Mouse (Mus musculus): ENCODE measurements around the gene Osbp2. TPM values are rescaled to one million over a fixed set of nuclear protein-coding genes. Genes with fewer than 3 reads are reported as not detected.

The Osbp2 gene
- polyA plus RNA-seq, 1 experiment: 1.5 TPM

DNA sequence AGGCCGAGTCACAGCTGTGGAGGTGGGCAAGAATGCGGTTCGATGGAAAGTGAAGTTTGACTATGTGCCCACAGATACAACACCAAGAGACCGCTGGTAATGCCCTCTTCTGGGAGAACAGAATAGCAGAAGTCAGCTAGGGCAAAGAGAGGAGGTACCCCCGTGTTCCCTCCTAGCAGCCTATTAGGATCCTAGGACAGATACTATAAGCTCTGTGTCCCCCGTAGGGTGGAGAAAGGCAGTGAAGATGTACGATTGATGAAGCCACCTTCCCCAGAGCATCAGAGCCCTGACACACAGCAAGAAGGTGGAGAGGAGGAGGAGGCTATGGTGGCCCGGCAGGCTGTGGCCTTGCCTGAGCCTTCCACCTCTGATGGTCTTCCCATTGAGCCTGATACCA lies 178.3 kb downstream of the Osbp2 start:
- no peak overlapping the region for H3K27ac ChIP-seq (ENCODE audit: insufficient read depth, low read length)
- no peak overlapping the region for H3K9ac ChIP-seq (ENCODE audit: low read depth, poor library complexity, severe bottlenecking)
- no peak for TF ChIP-seq EP300 (IDR thresholded peaks at IDR 0.05; ENCODE audit: insufficient read depth, low read depth, low read length)
- no peaks in the 10 kb centered on the region for H3K9me3 ChIP-seq (replicated peaks; ENCODE audit: control insufficient read depth, insufficient read depth, low read length, poor library complexity, severe bottlenecking)
- H3K36me3 ChIP-seq (ENCODE audit: control insufficient read depth, insufficient read depth, low read length, poor library complexity, severe bottlenecking): peaks cover 81% of the 10 kb centered on the region
- H3K27me3 ChIP-seq (ENCODE audit: control insufficient read depth, insufficient read depth, low read length, poor library complexity, severe bottlenecking): no peaks in the 10 kb centered on the region
- H3K4me3 ChIP-seq (ENCODE audit: low read depth, low read length): no peak overlapping the region
- H3K4me1 ChIP-seq (ENCODE audit: control insufficient read depth, insufficient read depth, low read length): no peaks in the 10 kb centered on the region

- H3K4me3 ChIP-seq (ENCODE audit: low read depth, low read length): no peak overlapping the region
- no peaks in the 10 kb centered on the region for H3K27me3 ChIP-seq (ENCODE audit: control insufficient read depth, insufficient read depth, low read length, poor library complexity, severe bottlenecking)
- H3K27ac ChIP-seq (ENCODE audit: insufficient read depth, low read length): no peak overlapping the region
- peaks cover 83% of the 10 kb centered on the region for H3K36me3 ChIP-seq (ENCODE audit: control insufficient read depth, insufficient read depth, low read length, poor library complexity, severe bottlenecking)
- H3K9ac ChIP-seq (ENCODE audit: low read depth, poor library complexity, severe bottlenecking): no peak overlapping the region
- no peaks in the 10 kb centered on the region for H3K4me1 ChIP-seq (ENCODE audit: control insufficient read depth, insufficient read depth, low read length)
- no peaks in the 10 kb centered on the region for H3K9me3 ChIP-seq (replicated peaks; ENCODE audit: control insufficient read depth, insufficient read depth, low read length, poor library complexity, severe bottlenecking)
- TF ChIP-seq CTCF (IDR thresholded peaks at IDR 0.05; ENCODE audit: low read depth, low read length): no peak
- TF ChIP-seq POLR2A (IDR thresholded peaks at IDR 0.05; ENCODE audit: insufficient read depth, low read length): no peak
- TF ChIP-seq EP300 (IDR thresholded peaks at IDR 0.05; ENCODE audit: insufficient read depth, low read depth, low read length): no peak
These were observed 178.8 kb downstream of the Osbp2 start for GRCm38 (mm10) chr11:3684723-3685430.

GRCm38 (mm10) chr11:3684232-3684631 lies 179.5 kb downstream of the Osbp2 start:
- peaks cover 82% of the 10 kb centered on the region for H3K36me3 ChIP-seq (ENCODE audit: control insufficient read depth, insufficient read depth, low read length, poor library complexity, severe bottlenecking)

DNA sequence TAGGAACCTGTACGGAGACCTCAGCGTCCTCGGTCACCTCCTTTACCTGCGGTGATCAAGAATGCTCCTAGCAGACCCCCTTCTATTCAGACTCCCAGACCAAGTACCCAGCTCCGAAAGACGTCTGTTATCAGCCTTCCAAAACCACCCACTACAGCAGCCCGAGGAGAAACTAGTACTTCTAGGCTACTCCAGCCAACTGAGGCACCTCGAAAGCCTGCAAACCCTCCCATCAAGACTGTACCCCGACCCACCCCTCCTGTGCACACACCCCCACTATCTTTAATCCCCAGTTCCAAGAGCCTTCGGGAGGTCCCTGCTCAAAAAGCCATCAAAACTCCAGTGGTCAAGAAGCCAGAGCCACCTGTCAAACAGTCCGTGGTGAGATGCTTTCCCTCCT lies 180.0 kb downstream of the Osbp2 start:
- Histone ChIP-seq H3K27ac (ENCODE audit: insufficient read depth, low read length) (no peak overlapping the region), H3K4me3 (ENCODE audit: low read depth, low read length) (no peak overlapping the region), H3K4me1 (ENCODE audit: control insufficient read depth, insufficient read depth, low read length) (no peaks in the 10 kb centered on the region), H3K27me3 (ENCODE audit: control insufficient read depth, insufficient read depth, low read length, poor library complexity, severe bottlenecking) (no peaks in the 10 kb centered on the region), H3K9me3 (replicated peaks; ENCODE audit: control insufficient read depth, insufficient read depth, low read length, poor library complexity, severe bottlenecking) (no peaks in the 10 kb centered on the region), H3K9ac (ENCODE audit: low read depth, poor library complexity, severe bottlenecking) (no peak overlapping the region), H3K36me3 (ENCODE audit: control insufficient read depth, insufficient read depth, low read length, poor library complexity, severe bottlenecking) (peaks cover 82% of the 10 kb centered on the region)
- TF ChIP-seq CTCF (IDR thresholded peaks at IDR 0.05; ENCODE audit: low read depth, low read length) (no peak), EP300 (IDR thresholded peaks at IDR 0.05; ENCODE audit: insufficient read depth, low read depth, low read length) (no peak), POLR2A (IDR thresholded peaks at IDR 0.05; ENCODE audit: insufficient read depth, low read length) (no peak)

More at GRCm38 (mm10) chr11:3684232-3684631, 179.5 kb downstream of the Osbp2 start:
- H3K4me3 ChIP-seq (ENCODE audit: low read depth, low read length): no peak overlapping the region
- H3K9ac ChIP-seq (ENCODE audit: low read depth, poor library complexity, severe bottlenecking): no peak overlapping the region
- no peaks in the 10 kb centered on the region for H3K4me1 ChIP-seq (ENCODE audit: control insufficient read depth, insufficient read depth, low read length)
- TF ChIP-seq CTCF (IDR thresholded peaks at IDR 0.05; ENCODE audit: low read depth, low read length) (no peak), EP300 (IDR thresholded peaks at IDR 0.05; ENCODE audit: insufficient read depth, low read depth, low read length) (no peak), POLR2A (IDR thresholded peaks at IDR 0.05; ENCODE audit: insufficient read depth, low read length) (no peak)
- H3K27ac ChIP-seq (ENCODE audit: insufficient read depth, low read length): no peak overlapping the region
- no peaks in the 10 kb centered on the region for H3K9me3 ChIP-seq (replicated peaks; ENCODE audit: control insufficient read depth, insufficient read depth, low read length, poor library complexity, severe bottlenecking)
- H3K27me3 ChIP-seq (ENCODE audit: control insufficient read depth, insufficient read depth, low read length, poor library complexity, severe bottlenecking): no peaks in the 10 kb centered on the region

DNA sequence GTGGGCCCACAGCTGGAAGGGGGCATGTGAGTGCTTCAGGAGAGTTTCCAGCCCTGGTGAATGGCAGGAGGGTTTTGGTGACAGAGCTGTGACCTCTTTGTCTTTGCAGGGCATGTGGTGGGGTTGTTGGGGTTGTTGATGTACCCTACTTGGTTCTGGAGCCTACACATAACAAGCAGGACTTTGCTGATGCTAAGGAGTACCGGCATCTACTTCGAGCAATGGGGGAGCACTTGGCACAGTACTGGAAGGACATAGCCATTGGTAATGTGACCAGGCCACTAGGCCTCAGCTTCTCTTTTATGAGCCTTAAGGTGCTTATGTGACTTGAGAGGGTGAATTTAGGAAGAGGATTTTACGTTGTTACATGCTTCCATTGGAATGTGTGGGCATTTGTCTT lies 183.9 kb downstream of the Osbp2 start:
- no peaks in the 10 kb centered on the region for H3K9me3 ChIP-seq (replicated peaks; ENCODE audit: control insufficient read depth, insufficient read depth, low read length, poor library complexity, severe bottlenecking)

DNA sequence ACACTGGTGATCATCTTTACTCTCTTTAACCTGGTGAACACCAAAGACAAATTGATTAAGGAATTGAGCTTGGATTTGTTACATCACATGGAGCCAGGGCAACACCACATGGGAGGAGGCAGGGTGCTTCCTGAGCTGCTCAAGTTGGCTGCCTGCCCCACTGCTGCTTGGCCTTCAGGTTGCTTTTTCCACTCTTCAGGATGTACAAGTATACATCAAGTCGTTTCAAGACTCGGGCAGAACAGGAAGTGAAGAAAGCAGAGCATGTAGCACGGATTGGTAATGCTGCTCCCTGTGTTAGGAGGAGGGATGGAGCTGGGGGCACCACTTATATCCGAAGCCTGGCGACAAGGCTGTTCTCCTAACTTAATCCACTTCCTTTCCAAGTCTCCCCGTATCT lies 186.5 kb downstream of the Osbp2 start:
- Histone ChIP-seq H3K9me3 (replicated peaks; ENCODE audit: control insufficient read depth, insufficient read depth, low read length, poor library complexity, severe bottlenecking) (no peaks in the 10 kb centered on the region), H3K4me1 (ENCODE audit: control insufficient read depth, insufficient read depth, low read length) (no peaks in the 10 kb centered on the region), H3K9ac (ENCODE audit: low read depth, poor library complexity, severe bottlenecking) (no peak overlapping the region), H3K27me3 (ENCODE audit: control insufficient read depth, insufficient read depth, low read length, poor library complexity, severe bottlenecking) (no peaks in the 10 kb centered on the region), H3K27ac (ENCODE audit: insufficient read depth, low read length) (no peak overlapping the region), H3K4me3 (ENCODE audit: low read depth, low read length) (no peak overlapping the region), H3K36me3 (ENCODE audit: control insufficient read depth, insufficient read depth, low read length, poor library complexity, severe bottlenecking) (peaks cover 89% of the 10 kb centered on the region)
- TF ChIP-seq CTCF (IDR thresholded peaks at IDR 0.05; ENCODE audit: low read depth, low read length) (no peak), EP300 (IDR thresholded peaks at IDR 0.05; ENCODE audit: insufficient read depth, low read depth, low read length) (no peak), POLR2A (IDR thresholded peaks at IDR 0.05; ENCODE audit: insufficient read depth, low read length) (no peak)

More for the DNA sequence above, 183.9 kb downstream of the Osbp2 start:
- Histone ChIP-seq H3K36me3 (ENCODE audit: control insufficient read depth, insufficient read depth, low read length, poor library complexity, severe bottlenecking) (peaks cover 90% of the 10 kb centered on the region), H3K9ac (ENCODE audit: low read depth, poor library complexity, severe bottlenecking) (no peak overlapping the region), H3K27me3 (ENCODE audit: control insufficient read depth, insufficient read depth, low read length, poor library complexity, severe bottlenecking) (no peaks in the 10 kb centered on the region), H3K4me1 (ENCODE audit: control insufficient read depth, insufficient read depth, low read length) (no peaks in the 10 kb centered on the region), H3K4me3 (ENCODE audit: low read depth, low read length) (no peak overlapping the region), H3K27ac (ENCODE audit: insufficient read depth, low read length) (no peak overlapping the region)
- TF ChIP-seq EP300 (IDR thresholded peaks at IDR 0.05; ENCODE audit: insufficient read depth, low read depth, low read length) (no peak), CTCF (IDR thresholded peaks at IDR 0.05; ENCODE audit: low read depth, low read length) (no peak), POLR2A (IDR thresholded peaks at IDR 0.05; ENCODE audit: insufficient read depth, low read length) (no peak)
